Mouse (Mus musculus) heart, adult 18-20 months (tissue): ENCODE results near the gene Gpr82. TPM values are rescaled to one million over a fixed set of nuclear protein-coding genes. Genes with fewer than 3 reads are reported as not detected.

Experiments used
- DNase-seq, 2 experiments: peaks; one replicate each; pipeline ENCODE4 v3.0.0; 2021 to 2022; ENCODE audit warnings: mixed read lengths in 1 of 2
- microRNA-seq, 2 experiments: library from miRNA; unstranded; fragments of <30 nt; microRNA quantifications; one replicate each; pipeline ENCODE4 v1.2.0; 2022
- total RNA-seq, 2 experiments: library from RNA; stranded (reverse); gene quantifications; 2 replicates each; pipeline ENCODE4 v1.2.3; 2021

The Gpr82 gene
- total RNA-seq, 2 experiments from 2014 or later: not detected

- DNase-seq: no peak
Observed at GRCm38 (mm10) chrX:13691865-13692264, 30.7 kb downstream of the Gpr82 start.

- no peak for DNase-seq
Observed at GRCm38 (mm10) chrX:13700681-13701080, 39.5 kb downstream of the Gpr82 start.

- DNase-seq: peak; percentile 13 to 35
Observed at GRCm38 (mm10) chrX:13705051-13705450, 43.9 kb downstream of the Gpr82 start.

GRCm38 (mm10) chrX:13710174-13710573, 49.0 kb downstream of the Gpr82 start:
- DNase-seq: peak; percentile 40 to 78

Small RNAs within 50 kb of the gene (microRNA-seq; reads per million reads assigned to microRNA genes)
- gene Gm25246: 0 reads per million in 2 experiments

Other genes starting within 250 kb of the Gpr82 start
- under 1 TPM; 0.23 to 0.27 TPM for gene Nyx, start 195.3 kb upstream of the Gpr82 start, total RNA-seq
- 1 to 10 TPM in 1 of 2 experiments, under 1 TPM in 1; 0.79 to 1.5 TPM for gene Gpr34, start 29.3 kb upstream of the Gpr82 start, total RNA-seq
- gene Cask, start 190.0 kb downstream of the Gpr82 start, total RNA-seq: 10 to 100 TPM; 13.3 to 13.7 TPM